Mouse (Mus musculus): ENCODE results near the gene Mrgpre. TPM values are rescaled to one million over a fixed set of nuclear protein-coding genes. Genes with fewer than 3 reads are reported as not detected.

The Mrgpre gene
- polyA plus RNA-seq, 1 experiment from 2014 or later = 4.2 TPM

Small RNA genes within 50 kb of the gene (microRNA-seq; reads per million reads assigned to microRNA genes)
- gene Gm22064 = not detected

Other genes starting within 250 kb of the Mrgpre start
- 335 and 344 TPM in 2 replicates for gene Nap1l4, start 235.4 kb downstream of the Mrgpre start, polyA plus RNA-seq (2016; fragmentation: Nextera tagmentation; extraction: Ambion mirVana)
- gene Cars, start 184.4 kb downstream of the Mrgpre start, polyA plus RNA-seq (2016; fragmentation: Nextera tagmentation; extraction: Ambion mirVana) = 59.3 and 61.2 TPM in 2 replicates
- 0.06 and 0.14 TPM in 2 replicates for gene Tnfrsf26, start 155.8 kb downstream of the Mrgpre start, polyA plus RNA-seq (2016; fragmentation: Nextera tagmentation; extraction: Ambion mirVana)
- 6.6 and 6.7 TPM in 2 replicates for gene Tnfrsf22, start 134.8 kb downstream of the Mrgpre start, polyA plus RNA-seq (2016; fragmentation: Nextera tagmentation; extraction: Ambion mirVana)
- 0.48 and 0.72 TPM in 2 replicates for gene Tnfrsf23, start 98.6 kb downstream of the Mrgpre start, polyA plus RNA-seq (2016; fragmentation: Nextera tagmentation; extraction: Ambion mirVana)
- gene Osbpl5, start 27.5 kb downstream of the Mrgpre start, polyA plus RNA-seq (2016; fragmentation: Nextera tagmentation; extraction: Ambion mirVana) = 24.5 and 25.1 TPM in 2 replicates
- not detected in 2 replicates for gene Mrgprg, start 17.5 kb downstream of the Mrgpre start, polyA plus RNA-seq (2016; fragmentation: Nextera tagmentation; extraction: Ambion mirVana)
- 7.3 and 11.4 TPM in 2 replicates for gene Nadsyn1, start 38.3 kb upstream of the Mrgpre start, polyA plus RNA-seq (2016; fragmentation: Nextera tagmentation; extraction: Ambion mirVana)
- 49.2 and 53.6 TPM in 2 replicates for gene Dhcr7, start 38.6 kb upstream of the Mrgpre start, polyA plus RNA-seq (2016; fragmentation: Nextera tagmentation; extraction: Ambion mirVana)
- gene Gm498, start 82.3 kb upstream of the Mrgpre start, polyA plus RNA-seq (2016; fragmentation: Nextera tagmentation; extraction: Ambion mirVana) = not detected in 2 replicates
- gene Shank2, start 217.4 kb upstream of the Mrgpre start, polyA plus RNA-seq (2016; fragmentation: Nextera tagmentation; extraction: Ambion mirVana) = 3.3 and 3.9 TPM in 2 replicates